Mouse (Mus musculus): ENCODE measurements around the gene Hagh. TPM values are rescaled to one million over a fixed set of nuclear protein-coding genes. Genes with fewer than 3 reads are reported as not detected.

Gene Hagh
- polyA plus RNA-seq, 1 experiment from 2014 or later, result 28.3 TPM

- peaks cover 67% of the 10 kb centered on the region for H3K36me3 ChIP-seq
- WGBS, result 66% methylated on average over 18 of the region's 18 CpGs
- H3K27ac ChIP-seq, result no peak overlapping the region
- no peaks in the 10 kb centered on the region for H3K27me3 ChIP-seq
- H3K4me1 ChIP-seq, result peaks cover 23% of the 10 kb centered on the region
- no peaks in the 10 kb centered on the region for H3K9me3 ChIP-seq
- peak overlapping the region; percentile 85 for H3K9ac ChIP-seq
- peak overlapping the region; percentile 82 for H3K4me3 ChIP-seq
- peak overlapping the region; percentile 89 for H3K4me2 ChIP-seq
- no peak for ATAC-seq (ENCODE audit: insufficient number of reproducible peaks, insufficient read depth, low FRiP score, low TSS enrichment, low read depth)
Measured at GRCm38 (mm10) chr17:24887291-24888080, 47.5 kb downstream of the Hagh start.

GRCm38 (mm10) chr17:24888862-24889261 is 48.9 kb downstream of the Hagh start:
- Histone ChIP-seq H3K27ac (no peak overlapping the region), H3K36me3 (peaks cover 66% of the 10 kb centered on the region), H3K9me3 (no peaks in the 10 kb centered on the region), H3K9ac (peak overlapping the region; percentile 36), H3K4me3 (no peak overlapping the region), H3K4me2 (peak overlapping the region; percentile 5; the same call in 1 of the 2 replicates), H3K4me1 (peaks cover 30% of the 10 kb centered on the region), H3K27me3 (no peaks in the 10 kb centered on the region)
- 85% methylated on average over 3 of the region's 3 CpGs for WGBS
- no peak for ATAC-seq (ENCODE audit: insufficient number of reproducible peaks, insufficient read depth, low FRiP score, low TSS enrichment, low read depth)

GRCm38 (mm10) chr17:24890151-24891092 is 50.5 kb downstream of the Hagh start:
- ATAC-seq (ENCODE audit: insufficient number of reproducible peaks, insufficient read depth, low FRiP score, low TSS enrichment, low read depth), result no peak
- H3K9ac ChIP-seq, result no peak overlapping the region
- 88% methylated on average over 19 of the region's 19 CpGs for WGBS
- peaks cover 53% of the 10 kb centered on the region for H3K36me3 ChIP-seq
- no peaks in the 10 kb centered on the region for H3K9me3 ChIP-seq
- no peak overlapping the region for H3K4me3 ChIP-seq
- H3K4me1 ChIP-seq, result peaks cover 32% of the 10 kb centered on the region
- no peak overlapping the region for H3K4me2 ChIP-seq
- no peaks in the 10 kb centered on the region for H3K27me3 ChIP-seq
- H3K27ac ChIP-seq, result no peak overlapping the region

- no peak for ATAC-seq (ENCODE audit: insufficient number of reproducible peaks, insufficient read depth, low FRiP score, low TSS enrichment, low read depth)
- Histone ChIP-seq H3K36me3 (peaks cover 53% of the 10 kb centered on the region), H3K9me3 (no peaks in the 10 kb centered on the region), H3K4me2 (no peak overlapping the region), H3K27me3 (no peaks in the 10 kb centered on the region), H3K9ac (no peak overlapping the region), H3K4me3 (no peak overlapping the region), H3K4me1 (peaks cover 38% of the 10 kb centered on the region), H3K27ac (no peak overlapping the region)
- 86% methylated on average over 13 of the region's 13 CpGs for WGBS
Measured at GRCm38 (mm10) chr17:24891321-24891720, 51.4 kb downstream of the Hagh start.

- 90% methylated on average over 12 of the region's 12 CpGs for WGBS
- Histone ChIP-seq H3K27ac (no peak overlapping the region), H3K4me1 (peaks cover 42% of the 10 kb centered on the region), H3K36me3 (peaks cover 58% of the 10 kb centered on the region), H3K27me3 (no peaks in the 10 kb centered on the region), H3K4me3 (no peak overlapping the region), H3K9me3 (no peaks in the 10 kb centered on the region), H3K9ac (no peak overlapping the region; the same call in 1 of the 2 replicates), H3K4me2 (no peak overlapping the region)
- ATAC-seq (ENCODE audit: insufficient number of reproducible peaks, insufficient read depth, low FRiP score, low TSS enrichment, low read depth), result no peak
Measured at GRCm38 (mm10) chr17:24892785-24893184, 52.8 kb downstream of the Hagh start.

- 97% methylated on average over 2 of the region's 2 CpGs for WGBS
- H3K9me3 ChIP-seq, result no peaks in the 10 kb centered on the region
- no peak overlapping the region for H3K27ac ChIP-seq
- H3K36me3 ChIP-seq, result peaks cover 62% of the 10 kb centered on the region
- H3K4me1 ChIP-seq, result peaks cover 41% of the 10 kb centered on the region
- no peak for ATAC-seq (ENCODE audit: insufficient number of reproducible peaks, insufficient read depth, low FRiP score, low TSS enrichment, low read depth)
- H3K4me3 ChIP-seq, result peak overlapping the region; percentile 89
- no peak overlapping the region; the same call in 1 of the 2 replicates for H3K9ac ChIP-seq
- no peaks in the 10 kb centered on the region for H3K27me3 ChIP-seq
- H3K4me2 ChIP-seq, result peak overlapping the region; percentile 98; the same call in 1 of the 2 replicates
Measured at GRCm38 (mm10) chr17:24893276-24893675, 53.3 kb downstream of the Hagh start.

GRCm38 (mm10) chr17:24894061-24894994 is 54.4 kb downstream of the Hagh start:
- Histone ChIP-seq H3K4me3 (peak overlapping the region; percentile 89), H3K4me1 (peaks cover 40% of the 10 kb centered on the region), H3K27ac (peak overlapping the region; percentile 86), H3K36me3 (peaks cover 64% of the 10 kb centered on the region), H3K9me3 (no peaks in the 10 kb centered on the region), H3K27me3 (no peaks in the 10 kb centered on the region), H3K4me2 (peak overlapping the region; percentile 98), H3K9ac (peak overlapping the region; percentile 96)
- 10% methylated on average over 31 of the region's 31 CpGs for WGBS
- no peak for ATAC-seq (ENCODE audit: insufficient number of reproducible peaks, insufficient read depth, low FRiP score, low TSS enrichment, low read depth)

GRCm38 (mm10) chr17:24894995-24895547 is 55.1 kb downstream of the Hagh start, which contains the start of the genes Eme2 and Mrps34:
Gene Eme2, minus strand, starts transcription at chr17:24895087.
Gene Mrps34, plus strand, starts transcription at chr17:24895116.
- Histone ChIP-seq H3K4me2 (peak within 1 kb of the TSS; percentile 98), H3K4me1 (peaks cover 40% of the 10 kb centered on the region), H3K4me3 (peak within 1 kb of the TSS; percentile 89), H3K9me3 (no peaks in the 10 kb centered on the region), H3K27ac (peak within 1 kb of the TSS; percentile 86), H3K27me3 (no peaks in the 10 kb centered on the region), H3K36me3 (peaks cover 64% of the 10 kb centered on the region), H3K9ac (peak within 1 kb of the TSS; percentile 96)
- WGBS, result under 1% methylated on average over 62 of the region's 62 CpGs
- 0 out of 2 replicates have a peak, but pooled peaks have one; percentile 3 for ATAC-seq (ENCODE audit: insufficient number of reproducible peaks, insufficient read depth, low FRiP score, low TSS enrichment, low read depth)

GRCm38 (mm10) chr17:24895571-24896240 is 55.8 kb downstream of the Hagh start:
- H3K9ac ChIP-seq, result peak overlapping the region; percentile 96
- peak overlapping the region; percentile 86 for H3K27ac ChIP-seq
- 11% methylated on average over 23 of the region's 23 CpGs for WGBS

More at GRCm38 (mm10) chr17:24895571-24896240, 55.8 kb downstream of the Hagh start:
- H3K4me1 ChIP-seq, result peaks cover 40% of the 10 kb centered on the region
- H3K4me3 ChIP-seq, result peak overlapping the region; percentile 89
- H3K4me2 ChIP-seq, result peak overlapping the region; percentile 98
- ATAC-seq (ENCODE audit: insufficient number of reproducible peaks, insufficient read depth, low FRiP score, low TSS enrichment, low read depth), result no peak
- H3K27me3 ChIP-seq, result no peaks in the 10 kb centered on the region
- H3K36me3 ChIP-seq, result peaks cover 64% of the 10 kb centered on the region
- H3K9me3 ChIP-seq, result no peaks in the 10 kb centered on the region
